Mouse (Mus musculus): ENCODE measurements around the gene Smpdl3b.
"Not testable (repeated sequence)": the region's sequence is repeated elsewhere in the genome, so short reads cannot be mapped to it uniquely, and the experiment has no call there.

Smpdl3b gene

DNA sequence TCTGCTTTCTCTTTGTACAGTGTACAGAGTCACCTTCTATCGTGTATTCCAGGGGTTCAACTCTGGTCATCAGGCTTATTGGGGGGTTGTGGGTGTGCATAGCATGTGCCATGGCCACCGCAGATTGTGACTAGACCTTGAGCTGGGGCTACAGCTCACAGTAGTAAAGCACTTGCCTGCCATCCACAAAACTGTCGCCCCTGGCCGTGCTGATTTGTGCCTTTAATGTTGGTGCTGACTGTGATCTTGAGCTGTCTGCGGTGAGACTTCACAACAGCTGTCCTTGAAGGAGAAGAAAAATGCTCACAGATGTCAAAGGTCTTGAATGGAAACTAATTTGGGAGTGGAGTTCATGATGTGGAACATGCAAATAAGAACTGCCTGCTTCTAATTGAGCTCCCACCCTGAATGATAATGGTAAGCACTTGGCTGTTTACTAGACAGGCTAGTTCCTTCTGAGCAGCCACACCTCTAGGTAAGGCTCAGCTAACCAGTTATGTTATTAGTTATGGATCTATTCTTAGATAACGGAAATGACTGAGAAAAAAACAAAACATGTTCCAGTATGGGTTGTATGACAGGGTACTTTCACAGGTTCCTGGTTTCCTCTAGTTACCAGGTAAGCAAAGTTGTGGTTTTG lies 21.6 kb upstream of the Smpdl3b start:
- no peak for DNase-seq

DNA sequence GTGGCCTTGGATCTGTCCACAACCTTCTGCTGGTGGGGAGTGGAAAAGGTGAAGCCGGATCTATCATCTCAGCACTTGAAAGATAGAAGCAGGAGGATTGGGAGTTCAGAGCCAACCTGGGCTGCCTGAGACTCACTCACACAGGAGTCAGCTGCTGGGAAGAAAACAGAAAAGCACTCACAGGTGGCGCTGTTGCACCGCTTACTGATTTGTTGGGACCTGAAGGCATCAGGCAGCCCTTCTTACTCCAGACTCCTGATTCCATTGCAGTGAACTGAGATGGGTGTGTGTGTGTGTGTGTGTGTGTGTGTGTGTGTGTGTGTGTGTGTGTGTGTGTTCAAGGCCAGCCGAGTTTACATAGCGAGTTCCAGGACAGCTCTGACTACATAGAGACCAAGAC lies 19.7 kb upstream of the Smpdl3b start:
- DNase-seq: peak; percentile 34

DNA sequence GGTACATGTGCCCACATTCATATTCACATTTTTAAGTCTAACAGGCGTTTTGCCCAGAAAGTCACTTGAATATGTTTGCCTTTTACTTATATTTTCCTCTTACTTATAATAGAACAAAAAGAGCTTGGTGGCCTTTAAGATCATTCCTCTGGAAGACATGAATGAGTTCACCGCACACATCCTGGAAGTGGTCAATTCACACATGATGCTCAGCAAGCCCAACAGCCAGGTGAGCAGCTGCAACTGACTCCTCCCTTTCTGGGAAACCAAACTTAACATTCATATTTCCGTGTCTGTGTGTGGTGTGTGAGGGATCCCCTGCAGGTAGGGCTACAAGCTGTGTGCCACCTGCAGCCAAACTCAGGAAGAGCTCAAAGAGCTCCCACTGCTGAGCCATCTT lies 17.9 kb upstream of the Smpdl3b start:
- DNase-seq: no peak

DNA sequence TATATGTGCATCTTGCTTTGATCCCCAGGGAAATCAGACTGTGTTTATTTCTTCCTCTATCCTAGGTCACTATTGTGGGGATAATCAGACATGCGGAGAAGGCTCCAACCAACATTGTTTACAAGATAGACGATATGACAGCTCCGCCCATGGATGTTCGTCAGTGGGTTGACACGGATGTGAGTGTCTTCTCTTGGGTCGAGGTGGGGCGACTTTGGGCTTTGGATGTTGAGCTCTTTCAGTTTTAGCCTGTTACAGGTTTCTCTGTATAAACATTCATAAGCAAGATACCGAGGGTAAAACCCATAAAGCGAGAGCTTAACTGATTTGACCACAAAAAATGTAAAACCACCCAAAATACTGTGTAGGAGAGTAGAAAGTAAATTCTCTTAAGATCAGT lies 14.7 kb upstream of the Smpdl3b start:
- DNase-seq: no peak

DNA sequence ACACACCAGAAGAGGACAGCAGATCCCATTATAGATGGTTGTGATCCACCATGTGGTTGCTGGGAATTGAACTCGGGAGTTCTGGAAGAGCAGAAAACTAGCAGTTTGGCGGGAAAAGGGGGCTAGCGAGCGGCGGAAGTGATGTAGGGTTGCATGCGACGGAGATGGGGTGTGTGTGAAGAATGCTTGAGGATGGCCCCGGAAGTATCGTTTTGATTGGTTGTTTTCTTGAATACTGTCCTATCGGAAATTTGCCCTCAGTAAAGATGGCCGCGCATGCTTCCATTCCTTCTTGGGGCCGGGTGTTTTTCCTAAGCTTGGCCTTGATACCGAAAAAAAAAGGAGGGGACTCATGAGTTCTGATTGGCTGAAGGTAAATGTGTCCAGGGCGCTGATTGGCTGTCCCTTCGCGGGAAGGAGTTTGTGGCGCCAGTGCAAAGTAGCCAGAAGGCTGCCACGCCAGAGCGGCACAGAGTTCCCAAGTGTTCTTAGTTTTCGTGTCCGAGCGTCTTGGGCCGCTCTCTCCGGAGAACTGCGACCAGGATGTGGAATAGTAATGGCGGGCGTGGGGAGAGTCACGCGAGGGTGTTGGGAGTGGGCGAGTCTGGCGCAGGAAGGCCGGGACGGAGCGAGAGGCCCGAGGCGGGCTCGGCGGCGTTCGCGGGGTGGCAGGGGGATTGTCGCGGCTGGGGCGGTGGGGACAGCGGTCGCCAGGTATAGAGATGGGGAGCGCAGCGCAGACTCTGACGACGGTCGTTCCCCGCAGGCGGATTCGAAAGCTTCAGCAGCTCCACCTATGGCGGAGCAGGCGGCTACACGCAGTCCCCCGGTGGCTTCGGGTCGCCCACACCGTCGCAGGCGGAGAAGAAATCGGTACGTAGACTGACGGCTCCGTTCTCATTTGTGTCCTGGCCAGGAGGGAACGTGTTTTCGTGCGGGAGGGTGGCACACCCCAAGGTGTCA lies 11.1 kb upstream of the Smpdl3b start, which contains the start of gene Rpa2:
TSS of gene Rpa2 (plus strand) at position 419 of the 963 bp plus-strand sequence.
- DNase-seq: peak; percentile 99

DNA sequence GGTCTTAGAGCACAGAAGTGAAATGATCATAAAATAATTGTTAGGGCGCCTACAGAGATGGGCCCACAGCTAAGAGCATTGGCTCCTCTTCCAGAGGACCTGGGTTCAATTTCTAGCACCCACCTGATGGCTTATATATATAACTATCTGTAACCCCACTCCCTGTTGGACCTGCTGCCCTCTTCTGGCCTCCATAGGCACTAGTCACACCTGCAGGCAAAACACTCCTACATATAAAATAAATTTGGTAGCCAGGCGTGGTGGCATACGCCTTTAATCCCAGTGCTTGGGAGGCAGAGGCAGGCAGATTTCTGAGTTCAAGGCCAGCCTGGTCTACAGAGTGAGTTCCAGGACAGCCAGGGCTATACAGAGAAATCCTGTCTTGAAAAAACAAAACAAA lies 6.1 kb upstream of the Smpdl3b start:
- DNase-seq: not testable (repeated sequence)

DNA sequence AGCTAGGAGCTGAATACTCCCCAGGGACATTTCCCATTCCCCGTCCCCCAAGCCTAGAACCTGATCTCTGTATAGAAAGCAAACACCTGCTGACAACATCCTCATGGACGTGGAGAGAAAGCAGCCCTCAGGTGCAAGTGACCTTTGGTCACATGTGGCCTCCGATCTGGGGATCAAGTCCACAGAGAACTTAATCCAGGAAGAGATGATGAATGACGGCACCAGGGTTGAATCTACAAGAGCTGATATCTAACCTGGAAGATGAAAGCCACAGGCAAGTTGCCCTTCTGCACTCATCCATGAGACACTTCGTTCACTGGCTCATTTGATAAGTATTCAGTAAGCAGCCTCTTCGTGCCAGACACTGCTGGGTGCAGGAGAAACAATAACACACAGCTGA lies 5.5 kb upstream of the Smpdl3b start:
- DNase-seq: no peak

DNA sequence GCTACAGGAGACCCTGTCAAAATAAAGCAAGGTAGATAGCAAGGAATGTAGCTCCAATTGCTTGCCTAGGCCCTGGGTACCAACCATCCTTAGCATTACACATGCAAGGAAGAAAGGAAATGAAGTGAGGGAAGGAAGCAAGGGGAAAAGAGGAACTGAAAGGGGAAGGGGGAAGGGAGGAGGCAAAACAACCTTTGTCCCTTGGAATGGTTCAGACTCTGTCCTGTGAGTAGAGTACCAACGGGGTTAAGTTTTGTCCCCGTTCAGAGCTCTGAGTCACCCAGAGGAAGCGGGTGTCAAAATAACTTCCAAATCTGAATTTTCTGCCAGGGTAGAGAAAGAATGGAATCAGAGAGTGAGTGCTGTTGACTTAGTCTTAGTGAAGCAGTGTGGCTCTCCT lies 3.2 kb upstream of the Smpdl3b start:
- DNase-seq: no peak

DNA sequence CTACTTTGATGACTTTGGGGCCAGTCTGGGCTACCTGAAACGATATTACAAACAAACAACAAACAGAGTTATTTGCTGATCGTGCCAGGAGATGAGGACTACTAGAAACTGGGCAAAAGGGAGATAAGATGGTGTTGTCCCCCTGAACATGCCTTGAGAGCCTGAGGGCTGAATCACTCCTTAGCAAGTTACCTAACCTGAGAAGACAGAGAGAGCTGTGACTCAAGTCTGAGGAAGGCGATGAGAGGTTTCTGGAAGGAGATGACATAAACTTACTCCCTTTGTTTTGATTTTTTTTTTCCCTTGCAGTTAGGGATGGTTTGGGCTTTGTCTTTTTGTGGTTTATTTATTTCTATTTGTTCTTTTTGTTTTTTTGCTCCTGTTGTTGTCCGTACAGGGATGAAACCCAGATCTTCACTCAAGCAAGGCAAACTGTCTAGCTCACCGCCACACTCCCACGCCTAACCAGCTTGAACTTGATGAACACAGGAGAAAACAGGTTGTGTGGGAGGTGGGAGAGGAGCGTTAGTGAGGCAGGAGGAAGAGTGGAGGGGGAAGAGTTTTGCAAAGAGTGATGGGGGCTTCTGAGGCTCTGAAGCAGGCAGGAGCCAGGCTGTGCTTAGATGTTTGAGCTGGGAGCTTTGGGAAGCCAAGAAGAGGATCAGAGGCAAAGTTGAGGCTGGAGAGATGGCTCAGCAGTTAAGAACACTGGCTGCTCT lies 740 bp upstream of the Smpdl3b start:
- DNase-seq: no peak

DNA sequence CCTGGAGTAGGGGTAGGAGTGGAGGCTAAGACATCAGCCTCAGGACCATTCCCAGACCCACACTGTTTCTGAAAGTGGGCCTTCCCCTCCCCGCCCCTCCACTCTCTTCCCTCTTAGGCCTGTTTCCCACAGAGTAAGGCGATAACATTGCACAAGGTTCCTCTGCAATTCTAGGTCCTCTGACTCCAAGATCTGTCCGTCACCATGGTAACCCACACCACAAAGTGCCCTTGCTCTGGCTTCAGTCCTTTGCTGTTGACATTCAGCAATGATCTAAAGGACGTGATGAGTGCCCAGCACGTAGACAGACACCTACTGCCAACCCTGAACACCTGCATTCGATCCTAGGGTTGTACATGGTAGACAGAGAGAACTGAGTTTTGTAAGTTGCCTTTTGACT lies 4.1 kb downstream of the Smpdl3b start:
- DNase-seq: no peak

DNA sequence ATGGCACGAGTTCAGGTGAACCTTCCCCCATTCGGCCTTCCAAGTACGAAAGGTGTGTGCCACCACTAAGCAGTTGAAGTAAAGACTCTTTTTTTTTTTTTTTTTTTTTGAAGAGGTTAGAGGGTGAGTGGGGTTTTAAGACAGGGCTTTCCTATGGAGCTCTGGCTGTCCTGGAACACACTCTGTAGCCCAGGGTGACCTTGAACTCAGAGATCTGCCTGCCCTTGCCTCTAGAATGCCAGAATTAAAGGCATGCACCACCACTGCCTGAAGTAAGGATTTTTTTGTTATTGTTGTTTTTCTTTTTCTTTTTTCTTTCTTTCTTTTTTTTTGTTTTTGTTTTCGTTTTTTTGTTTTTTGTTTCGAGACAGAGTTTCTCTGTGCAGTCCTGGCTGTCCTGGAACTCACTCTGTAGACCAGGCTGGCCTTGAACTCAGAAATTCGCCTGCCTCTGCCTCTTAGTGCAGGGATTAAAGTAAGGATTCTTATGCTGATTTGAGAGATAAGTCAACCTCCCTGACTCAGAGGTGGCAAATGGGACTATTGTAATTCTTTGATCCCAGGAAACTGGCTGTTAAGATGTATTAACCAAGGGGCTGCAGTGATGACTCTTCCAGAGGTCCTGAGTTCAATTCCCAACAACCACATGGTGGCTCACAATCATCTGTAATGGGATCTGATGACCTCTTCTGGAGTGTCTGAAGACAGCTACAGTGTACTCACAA lies 7.6 kb downstream of the Smpdl3b start:
- DNase-seq: no peak

DNA sequence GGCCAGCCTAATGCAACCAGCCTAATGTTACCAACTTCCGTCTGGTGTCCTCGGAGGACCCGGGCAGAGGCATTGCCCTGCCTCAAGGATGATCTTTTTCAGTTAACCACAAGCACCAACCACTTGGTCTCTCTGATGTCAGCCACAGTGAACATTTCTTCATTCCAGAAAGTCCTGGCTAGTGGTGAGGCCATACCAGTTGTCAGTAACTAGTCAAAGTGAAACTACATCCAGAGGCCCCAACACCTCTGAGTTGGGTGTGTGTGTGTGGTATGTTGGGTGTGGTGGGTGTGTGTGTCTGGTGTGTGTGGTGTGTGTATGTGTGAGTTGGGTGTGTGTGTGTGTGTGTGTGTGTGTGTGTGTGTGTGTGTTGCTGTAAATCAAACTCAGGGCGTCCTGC lies 8.3 kb downstream of the Smpdl3b start:
- DNase-seq: no peak

DNA sequence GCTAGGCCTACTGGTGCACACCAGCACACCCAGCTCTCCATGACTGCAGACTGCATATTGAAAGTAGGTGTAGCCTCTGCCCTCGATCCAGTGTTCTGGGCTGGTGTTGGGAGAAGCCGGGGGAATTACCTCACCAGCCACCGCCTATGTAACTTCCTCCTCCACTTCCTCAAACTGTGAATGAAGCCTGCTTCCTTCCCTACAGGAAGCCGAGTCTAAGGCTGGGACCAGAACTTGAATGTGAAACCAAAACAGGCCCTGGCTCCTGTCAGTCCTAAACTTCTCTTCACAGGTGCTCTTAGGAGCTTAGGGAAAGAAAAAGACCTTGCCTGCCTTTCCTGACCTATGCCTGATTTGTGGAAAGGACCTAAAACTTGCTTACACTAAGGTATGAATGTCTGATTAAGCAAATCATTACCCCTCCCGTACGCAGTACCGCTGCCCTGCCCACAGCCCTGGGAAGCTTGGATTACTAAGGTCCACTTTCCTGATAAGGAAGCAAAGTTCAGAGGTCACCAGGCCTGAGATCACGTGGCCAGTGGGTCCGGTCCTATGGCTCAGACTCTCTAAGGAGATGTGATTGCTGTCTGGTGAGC lies 9.3 kb downstream of the Smpdl3b start:
- DNase-seq: peak; percentile 62

DNA sequence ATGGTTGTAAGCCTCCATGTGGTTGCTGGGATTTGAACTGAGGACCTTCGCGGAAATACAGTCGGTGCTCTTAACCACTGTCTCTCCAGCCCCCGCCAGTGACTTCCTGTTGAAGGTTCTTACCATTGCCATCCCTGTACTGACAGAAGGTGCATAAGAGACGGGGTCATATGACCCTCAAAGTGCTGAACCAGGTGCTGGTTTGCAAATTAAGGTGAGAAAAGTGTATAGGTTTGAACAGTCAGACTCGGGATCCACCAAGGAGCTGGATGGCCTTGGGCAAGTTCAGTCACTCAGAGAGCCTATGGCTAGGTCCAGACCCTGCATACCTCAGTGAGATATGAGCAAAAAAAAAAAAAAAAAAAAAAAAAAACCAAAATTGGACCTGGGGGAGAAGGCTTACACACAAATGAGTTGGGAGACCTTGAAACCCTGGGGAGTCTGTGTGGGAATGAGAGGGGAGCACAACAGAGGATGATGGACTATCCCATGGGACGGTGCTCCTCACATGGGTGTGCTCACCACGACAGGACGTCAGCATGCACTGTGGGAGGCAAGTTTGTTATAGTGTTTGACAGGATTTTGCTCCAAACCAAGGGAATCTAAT lies 10.0 kb downstream of the Smpdl3b start:
- no peak for DNase-seq

DNA sequence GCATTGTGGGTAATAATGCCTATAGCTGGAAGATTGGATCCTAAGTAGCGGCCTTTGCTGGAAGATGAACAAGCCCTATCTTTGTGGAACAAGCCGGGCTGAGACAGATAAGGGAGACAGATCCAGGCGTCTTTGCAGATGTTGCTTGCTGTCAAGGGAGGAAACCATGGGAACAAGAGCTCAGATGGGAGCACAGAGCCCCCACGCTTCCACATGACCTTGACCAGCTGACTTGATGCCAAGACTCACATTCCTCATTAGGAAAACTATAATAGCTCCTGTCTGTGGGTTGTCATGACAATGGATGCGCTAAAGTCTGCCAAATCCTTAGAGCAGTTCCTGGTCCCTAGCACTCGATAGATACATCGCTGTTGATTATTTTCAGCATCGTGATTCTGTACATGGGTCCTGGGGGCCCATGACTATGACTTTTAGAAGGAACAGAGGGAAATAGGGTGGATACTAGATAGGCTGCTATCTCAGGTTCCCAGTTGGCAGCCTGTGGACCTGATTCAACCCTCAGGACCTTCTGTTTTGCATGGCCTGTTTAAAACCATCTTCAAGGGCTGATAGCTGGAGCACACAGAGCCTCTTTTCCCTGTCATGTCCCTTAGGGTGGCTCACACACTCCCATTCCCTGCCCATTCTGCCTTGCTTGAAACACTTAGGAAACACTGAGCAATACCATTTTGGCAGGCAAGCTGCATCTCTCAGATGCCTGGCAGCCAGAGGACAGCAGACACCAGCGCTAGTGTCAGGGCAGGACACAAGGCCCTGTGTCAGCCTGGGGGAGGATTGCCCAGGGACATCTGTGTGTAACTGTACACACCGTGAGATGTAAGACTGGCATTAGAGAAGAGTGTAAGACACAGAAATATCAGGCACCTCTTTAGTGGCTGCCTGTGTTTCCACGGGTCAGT lies 12.8 kb downstream of the Smpdl3b start:
- DNase-seq: no peak

DNA sequence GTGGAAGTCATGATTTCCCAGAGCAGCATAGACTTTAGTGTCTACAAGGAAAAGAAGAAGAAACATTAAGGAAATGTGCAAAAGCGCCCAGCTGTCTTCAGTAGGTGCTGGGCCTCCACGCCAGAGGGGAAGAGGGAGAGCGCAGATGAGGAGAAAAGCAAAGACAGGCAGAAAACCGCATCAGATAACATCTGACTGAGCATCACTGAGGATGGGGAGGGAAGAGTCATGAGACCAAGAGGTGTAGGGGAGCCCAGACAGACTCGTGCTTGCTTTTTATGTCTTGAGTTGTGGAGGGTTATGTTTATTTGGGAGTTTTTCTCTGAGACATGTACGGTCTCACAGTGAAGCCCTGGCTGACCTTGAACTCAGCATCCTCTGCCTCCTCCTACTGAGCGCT lies 15.6 kb downstream of the Smpdl3b start:
- DNase-seq: no peak

DNA sequence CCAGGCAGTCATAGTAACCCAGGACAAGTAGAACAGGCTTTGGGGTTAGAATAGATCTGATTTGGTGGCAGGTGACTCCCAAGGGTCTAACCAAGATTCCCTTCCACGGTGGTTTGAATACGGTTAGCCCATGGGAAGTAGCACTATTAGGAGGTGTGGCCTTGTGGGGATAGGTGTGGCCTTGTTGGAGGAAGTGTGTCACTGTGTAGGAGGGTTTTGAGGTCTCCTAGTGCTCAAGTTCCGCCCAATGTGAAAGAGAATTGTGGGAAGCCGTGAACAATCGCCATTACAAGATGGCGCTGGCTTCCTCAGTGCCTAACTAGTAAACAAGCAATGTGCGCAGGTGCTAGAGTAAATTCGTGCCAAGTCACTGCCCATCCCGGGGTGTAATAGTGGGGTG lies 19.9 kb downstream of the Smpdl3b start:
- DNase-seq: not testable (repeated sequence)

DNA sequence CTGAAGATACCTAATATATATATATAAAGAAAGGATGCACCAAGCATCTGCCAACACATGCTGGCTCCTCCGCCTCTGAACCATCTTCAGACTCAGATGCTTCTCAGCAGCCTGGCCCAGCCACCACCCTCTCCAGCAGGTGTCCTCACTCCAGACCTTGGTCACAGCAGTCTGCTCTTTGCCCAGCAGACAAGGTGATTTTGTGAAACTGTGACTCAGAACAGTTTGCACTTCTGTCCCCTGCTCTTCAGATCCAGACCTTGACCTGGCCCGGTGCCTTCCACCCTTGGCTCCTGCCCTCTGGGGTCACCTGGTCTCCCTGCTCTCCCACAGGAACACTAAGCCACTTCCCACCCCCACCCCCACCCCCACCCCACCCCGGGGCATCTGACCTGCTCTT lies 21.2 kb downstream of the Smpdl3b start:
- peak; percentile 25 for DNase-seq

DNA sequence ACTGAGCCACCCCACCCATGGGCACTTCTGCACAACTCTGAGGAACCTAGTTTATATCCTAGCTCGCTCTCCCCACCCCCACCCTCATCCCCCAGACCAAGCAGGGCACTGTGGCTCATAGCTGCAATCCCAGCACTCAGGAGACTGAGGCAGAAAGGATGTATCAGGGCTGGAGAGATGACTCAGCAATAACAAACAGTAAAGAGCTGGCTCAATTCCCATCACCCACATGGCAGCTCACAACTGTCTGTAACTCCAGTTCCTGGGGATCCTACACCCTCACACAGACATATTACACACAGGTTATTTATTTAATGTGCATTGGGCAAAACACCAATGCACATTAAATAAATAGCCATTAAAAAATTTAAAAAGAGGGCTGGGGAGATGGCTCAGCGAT lies 21.7 kb downstream of the Smpdl3b start:
- no peak for DNase-seq

DNA sequence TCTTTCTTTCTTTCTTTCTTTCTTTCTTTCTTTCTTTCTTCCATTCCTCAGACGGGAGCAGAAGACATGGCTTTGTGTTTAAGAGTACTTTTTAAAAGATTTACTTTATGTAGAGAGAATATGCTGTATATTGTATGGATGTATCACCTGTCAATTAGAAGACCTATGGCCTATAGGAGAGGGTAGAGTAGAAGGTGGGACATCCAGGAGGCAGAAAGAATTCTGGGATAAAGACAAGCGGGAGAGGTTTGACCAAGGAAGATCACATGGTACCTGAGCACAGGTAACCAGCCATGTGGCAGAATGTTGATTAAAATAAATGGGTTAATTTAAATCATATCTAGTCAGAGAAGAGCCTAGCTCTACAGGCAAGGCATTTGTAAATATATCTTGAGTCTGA lies 22.3 kb downstream of the Smpdl3b start:
- no peak for DNase-seq

Data from kidney, adult 11 months (tissue).